Mouse (Mus musculus): ENCODE data around the gene Osbpl5.

Gene Osbpl5

DNA sequence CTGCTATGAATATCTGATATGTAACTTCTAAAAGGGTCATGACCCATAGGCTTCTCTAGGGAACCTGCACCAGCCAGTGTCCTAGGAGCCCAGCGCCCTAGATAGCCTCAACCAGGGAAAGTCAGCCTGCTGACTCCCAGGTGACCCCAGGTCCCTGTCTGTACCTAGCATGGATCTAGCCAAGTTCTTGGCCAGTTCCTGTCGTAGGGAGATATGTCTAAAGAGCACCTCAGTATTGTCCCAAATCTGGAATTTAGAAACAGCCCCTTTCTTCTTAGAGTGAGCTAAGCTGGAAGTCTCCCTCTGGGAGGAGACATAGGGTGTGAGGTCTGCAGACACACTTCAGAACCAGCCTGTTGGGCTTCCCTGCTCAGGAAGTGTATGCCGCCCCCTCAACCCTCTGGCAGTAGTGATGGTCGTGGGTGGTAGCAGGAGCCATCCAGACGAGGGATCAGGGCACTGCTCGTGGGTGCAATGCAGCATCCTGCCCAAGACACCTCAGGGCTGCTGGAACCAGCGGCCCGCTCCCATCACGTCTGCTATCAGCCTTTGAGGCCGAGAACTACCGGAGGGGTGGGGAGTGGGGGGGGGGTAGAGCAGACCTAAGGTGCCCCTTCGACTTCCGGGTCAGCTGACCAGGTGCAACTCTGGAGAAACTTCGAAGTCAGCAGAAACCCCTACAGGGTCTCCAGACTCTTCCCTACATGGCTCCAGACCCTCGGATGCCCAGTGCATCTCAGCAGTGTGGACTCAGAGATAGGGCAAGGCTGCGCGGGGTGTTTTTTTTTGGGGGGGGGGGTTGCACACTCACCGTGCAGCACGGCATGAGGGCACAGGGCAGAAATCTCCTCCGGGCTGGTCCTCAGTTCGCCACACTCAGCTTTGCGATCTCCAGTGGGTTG, at the start of gene Osbpl5:
Gene Osbpl5 (minus strand): TSS at position 861 of the 902 bp plus-strand sequence.
- DNase-seq (ENCODE audit: low spot score): no peak

DNA sequence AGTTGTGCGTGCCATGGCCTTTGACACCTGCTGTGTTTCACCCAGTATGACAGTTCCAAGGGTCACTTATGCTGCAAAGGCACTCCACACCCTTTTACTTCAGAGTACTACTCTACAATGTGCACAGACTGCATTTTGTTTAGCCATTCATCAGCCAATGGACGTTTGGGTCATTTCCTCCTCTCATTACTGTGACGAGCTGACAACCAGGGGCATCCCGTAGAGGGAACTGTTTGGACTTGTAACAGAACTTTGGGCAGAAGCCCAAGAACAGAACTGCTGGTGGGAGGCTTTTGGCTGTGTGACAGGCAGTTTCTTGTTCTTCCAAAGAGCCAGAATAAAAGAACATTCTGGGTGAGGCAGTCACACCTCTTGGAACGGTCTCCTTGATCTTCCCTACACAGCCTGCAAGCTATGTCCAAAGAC, 48.4 kb upstream of the Osbpl5 start:
- peak; percentile 24 for DNase-seq (ENCODE audit: low spot score)

DNA sequence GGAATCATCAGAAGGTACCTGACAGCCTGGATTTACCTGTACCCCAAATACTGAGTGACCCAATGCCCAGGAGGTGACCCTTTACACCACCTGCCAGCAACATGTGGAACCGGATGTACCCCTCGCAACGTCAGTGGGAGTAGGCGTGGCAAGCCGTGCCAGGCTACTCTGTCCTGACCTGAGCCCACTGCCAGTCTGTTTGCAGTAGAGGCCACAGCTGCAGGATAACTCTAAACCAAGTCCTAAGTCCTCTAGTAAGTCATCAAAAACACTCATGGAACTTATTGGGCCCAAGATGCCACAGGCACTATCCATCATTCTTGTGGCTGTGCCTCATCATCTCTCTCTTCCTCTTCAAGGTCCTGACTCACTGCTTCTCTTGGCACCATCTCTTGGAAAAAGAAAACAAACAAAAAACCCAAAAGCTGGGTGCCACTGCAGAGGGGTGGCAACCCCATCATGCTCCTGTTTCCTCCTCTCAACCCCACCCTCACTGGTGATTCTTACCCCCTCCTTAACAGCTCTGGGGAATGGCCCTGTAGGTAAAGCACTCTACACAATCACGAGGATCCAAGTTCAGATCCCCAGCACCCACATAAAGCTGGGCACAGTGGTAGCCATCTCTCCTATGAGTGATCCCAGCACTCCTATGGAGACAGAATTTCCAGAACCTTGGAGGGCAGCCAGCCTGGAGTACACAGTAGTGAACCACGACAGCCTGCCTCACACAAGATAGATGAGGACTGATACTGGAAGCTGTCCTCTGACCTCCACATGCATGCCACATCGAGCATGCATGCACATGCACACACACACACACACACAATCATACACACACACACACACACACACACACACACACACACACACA, 44.6 kb upstream of the Osbpl5 start:
- DNase-seq (ENCODE audit: low spot score): no peak

DNA sequence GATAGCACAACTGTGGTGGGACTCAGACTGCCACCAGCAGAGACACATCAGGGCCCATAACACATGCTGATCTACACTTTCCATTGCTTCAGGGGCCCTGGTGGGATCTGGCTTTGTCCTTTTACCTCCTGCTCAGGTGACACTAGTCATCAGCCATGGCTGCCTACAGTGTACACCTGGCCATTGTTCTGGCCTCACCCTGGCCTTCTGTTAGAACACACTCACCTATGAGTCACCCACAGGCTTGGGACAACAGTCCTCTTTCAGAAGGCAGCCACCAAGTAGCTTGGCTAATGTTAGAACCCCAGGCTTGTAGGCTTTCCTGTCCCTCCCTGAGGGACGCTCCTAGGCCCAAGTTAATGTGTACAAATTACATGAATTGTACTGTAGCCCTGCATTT, 44.0 kb upstream of the Osbpl5 start:
- no peak for DNase-seq (ENCODE audit: low spot score)

DNA sequence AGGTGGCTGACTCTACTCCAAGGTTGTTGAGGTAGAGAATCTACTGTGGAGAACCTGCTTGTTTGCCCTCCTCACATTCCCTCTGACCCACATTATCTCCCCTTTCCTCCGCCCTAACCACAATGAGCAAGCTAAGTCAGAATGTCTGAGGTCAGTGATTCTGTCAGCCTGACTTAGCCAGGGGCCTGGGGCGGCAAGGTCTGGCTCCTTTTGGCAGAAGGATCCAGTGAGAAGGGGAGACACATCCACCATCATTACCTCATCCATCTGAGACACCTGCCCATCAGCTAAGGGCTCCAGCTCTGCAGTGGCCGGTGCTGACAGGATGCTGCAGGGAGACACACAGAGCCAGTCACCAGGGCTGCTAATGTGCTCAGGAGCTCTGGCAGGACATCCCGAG, 42.0 kb upstream of the Osbpl5 start:
- DNase-seq (ENCODE audit: low spot score): no peak

DNA sequence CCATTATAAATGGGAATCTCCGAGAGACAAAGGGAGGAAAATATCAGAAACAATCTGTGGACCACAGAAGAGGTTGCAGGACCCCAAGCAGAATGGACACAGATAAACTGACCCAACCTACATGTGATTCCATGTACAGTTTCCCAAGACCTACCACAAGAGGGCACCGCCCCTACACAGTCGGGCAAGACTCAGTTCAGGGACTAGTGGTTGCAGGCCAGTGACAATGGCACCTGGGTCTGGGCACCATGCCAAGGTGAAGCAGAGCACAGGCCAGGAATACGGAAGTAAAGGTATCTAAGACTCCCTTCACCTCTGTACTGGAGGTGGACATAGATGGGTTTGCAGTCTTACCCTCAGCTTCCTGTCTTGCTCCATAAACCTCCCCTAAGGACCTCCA, 36.3 kb upstream of the Osbpl5 start:
- DNase-seq (ENCODE audit: low spot score): peak; percentile 85

DNA sequence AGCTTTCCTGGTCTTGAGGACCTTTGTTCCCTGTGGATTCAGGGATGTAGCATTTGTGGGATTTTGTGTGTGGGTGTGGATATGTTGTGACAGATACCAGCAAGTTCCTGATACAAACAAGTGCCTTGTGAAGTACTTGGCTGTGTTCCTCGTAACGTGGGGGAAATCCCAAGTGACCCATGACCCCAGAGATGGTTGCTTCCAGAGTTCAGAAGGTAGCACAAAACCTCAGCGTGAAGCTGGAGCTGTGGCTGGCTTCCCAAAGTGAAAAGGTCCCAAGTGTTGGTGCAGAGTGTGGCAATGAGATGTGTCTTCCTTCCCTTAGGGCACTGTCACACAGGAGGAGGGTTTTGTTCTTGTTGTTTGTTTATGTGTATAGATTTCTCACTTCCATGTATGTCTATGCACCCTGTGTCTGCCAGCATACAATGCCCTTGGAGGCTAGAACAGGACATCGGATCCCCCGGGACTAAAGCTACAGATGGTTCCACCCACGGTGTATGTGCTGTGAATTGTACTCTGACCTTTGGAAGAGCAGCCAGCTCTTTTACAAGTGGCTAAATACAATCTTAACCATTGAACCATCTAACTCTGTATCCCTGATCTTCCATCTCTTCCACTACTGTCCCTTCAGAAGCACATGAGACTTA, 35.7 kb upstream of the Osbpl5 start:
- no peak for DNase-seq (ENCODE audit: low spot score)

DNA sequence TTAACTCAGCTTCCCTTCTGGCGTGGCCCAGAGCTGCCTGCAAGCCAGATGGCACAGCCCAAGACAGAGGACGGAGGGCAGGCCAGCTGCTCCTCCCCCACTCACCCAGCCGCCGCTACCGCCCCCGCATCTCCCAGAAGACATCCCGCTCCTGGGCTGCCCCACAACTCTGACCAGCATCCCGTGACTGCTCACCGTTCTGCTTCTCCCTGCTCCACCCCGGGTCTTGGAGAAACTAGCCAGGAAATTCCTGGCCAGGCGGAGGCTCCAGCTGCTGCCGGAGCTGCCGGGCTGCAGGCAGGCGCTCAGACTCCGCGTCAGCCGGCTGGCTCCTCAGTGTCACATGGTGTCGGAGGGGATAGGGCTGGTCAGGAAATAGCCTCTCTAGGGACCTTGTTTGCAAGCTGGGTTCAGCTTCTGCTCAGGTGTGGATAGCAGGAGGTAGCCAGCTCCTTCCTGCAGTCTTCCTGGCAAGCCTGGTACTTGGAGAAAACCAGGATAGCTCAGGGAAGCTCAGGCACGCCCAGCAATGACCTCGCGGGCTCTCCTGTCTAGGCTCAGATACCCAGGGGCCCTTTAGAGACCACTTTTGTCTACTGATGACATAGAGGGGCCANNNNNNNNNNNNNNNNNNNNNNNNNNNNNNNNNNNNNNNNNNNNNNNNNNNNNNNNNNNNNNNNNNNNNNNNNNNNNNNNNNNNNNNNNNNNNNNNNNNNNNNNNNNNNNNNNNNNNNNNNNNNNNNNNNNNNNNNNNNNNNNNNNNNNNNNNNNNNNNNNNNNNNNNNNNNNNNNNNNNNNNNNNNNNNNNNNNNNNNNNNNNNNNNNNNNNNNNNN, 27.4 kb upstream of the Osbpl5 start, which contains the start of gene Mrgpre:
Gene Mrgpre (minus strand): TSS at position 505 of the 834 bp plus-strand sequence.
- DNase-seq (ENCODE audit: low spot score): peak; percentile 78

DNA sequence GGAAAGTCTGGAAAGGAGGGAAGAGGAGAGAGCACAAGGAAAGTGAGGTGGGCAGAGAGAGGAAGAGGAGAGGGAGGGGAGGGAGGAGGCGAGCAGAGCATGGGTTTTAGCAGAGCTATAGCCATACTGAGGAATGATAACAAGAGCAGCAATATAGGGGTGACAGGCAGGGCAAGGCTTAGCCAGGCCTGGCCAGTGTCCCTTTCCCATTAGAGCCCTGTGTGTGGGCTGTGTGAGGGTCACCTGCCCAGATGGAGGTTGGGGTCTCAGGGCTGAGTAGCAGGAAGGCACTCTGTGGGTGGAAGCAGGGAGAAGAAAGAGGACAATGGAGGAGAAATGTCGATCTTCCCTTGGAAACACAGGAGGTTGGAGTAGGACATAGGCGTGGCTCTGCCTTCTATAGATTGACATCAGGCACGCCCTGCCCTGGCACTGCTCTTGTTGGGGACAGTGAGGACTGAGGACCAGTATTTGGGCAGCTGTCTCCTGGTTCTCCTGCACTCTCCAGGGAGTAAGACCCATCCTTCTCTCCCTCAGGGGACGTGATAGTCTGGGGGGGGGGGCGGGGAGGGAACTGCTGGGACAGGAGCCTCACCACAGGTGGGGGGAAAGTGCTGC, 26.7 kb upstream of the Osbpl5 start:
- no peak for DNase-seq (ENCODE audit: low spot score)

DNA sequence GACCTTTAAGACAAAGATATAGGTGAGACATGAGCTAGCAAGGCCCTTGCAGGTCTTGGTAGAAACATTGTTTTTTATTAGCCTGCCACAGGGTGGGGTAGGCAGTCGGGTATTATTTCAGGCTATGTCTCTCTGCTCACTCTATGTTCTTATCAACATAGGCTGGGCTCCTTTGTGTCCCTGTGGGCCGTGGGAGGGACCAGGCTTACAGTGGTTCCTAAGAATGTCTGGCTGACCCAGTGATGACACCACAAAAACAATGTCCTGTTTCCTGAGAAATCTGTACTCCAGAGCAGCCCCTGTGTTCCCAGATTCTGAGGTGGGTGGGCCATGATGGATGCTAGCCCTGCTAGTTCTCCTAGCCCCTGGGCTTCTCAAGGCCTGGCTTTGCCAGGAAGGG, 20.6 kb upstream of the Osbpl5 start:
- no peak for DNase-seq (ENCODE audit: low spot score)

DNA sequence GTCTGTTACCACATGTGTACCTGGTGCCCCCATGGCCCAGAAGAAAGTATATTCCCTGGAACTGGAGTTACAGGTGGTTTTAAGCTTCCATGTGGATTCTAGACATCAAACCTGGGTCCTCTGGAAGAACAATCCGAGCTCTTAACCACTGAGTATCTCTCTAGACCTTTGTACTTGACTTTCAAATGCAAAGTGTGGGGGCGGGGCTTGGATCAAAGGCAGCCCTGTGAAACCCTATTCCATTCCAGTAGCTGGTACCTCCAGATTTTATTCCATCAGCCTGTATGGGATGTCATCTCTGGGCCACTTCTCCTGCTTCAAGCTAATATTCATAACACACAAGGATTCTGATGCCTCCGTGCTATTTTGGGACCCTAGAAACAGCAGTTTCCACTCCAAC, 19.4 kb upstream of the Osbpl5 start:
- no peak for DNase-seq (ENCODE audit: low spot score)

DNA sequence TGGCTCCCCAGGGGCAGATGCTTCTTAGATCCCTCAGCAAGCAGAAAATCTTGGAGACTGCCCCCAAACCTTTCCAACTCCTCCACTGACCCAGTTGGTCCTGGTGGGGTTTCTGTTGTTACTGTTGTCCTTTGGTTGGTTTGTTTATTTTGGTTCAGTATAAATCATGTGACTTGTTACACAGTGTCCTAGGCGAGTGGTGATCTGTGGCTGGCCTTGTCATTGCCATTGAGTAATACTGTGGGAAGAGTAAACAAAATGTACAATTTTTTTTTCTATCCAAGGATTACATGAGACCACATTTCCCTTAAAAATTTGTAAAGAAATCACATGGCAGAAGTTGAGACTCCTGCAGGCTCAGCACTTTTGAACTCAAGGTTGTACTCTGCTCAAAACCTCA, 12.7 kb upstream of the Osbpl5 start:
- DNase-seq (ENCODE audit: low spot score): no peak

DNA sequence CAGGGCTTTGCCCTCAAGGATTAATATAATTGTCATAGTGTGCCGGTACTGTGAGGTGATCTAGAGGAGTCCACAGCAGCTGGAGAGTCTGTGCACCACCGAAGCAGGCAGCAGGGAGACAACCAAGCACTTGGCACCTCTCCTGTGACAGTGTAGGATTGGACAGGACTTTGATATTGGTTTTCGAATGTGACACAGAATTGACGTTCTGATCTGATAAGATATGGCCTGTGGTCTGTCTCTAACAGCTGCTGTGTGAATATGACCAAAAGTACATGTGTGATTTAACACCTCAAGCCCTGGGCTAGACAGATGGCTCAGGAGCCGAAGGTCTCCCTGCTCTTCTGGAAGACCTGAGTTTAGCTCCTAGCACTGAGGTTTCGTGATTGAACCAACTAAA, 11.5 kb upstream of the Osbpl5 start:
- DNase-seq (ENCODE audit: low spot score): no peak

DNA sequence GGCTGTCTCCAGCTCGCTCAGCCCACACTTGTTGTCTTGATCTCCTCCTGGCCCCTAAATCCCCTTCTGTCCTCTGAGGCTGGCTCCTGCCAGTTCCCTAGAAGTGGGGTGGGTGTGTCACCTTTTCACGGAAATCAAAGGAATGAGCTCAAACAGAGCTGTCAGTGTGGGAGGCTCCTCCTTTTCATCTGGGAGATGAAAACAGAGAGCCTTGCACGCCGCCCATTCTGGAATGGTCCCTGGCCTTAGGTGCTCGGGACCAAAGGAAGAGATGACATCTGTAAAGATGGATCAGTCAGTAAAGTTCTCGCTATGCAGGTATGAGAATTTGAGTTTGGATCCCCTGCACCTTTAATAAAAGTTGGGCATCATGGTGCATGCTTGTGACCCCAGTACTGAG, 10.1 kb upstream of the Osbpl5 start, which contains the start of gene Mrgprg:
Gene Mrgprg (minus strand): TSS at position 101 of the 400 bp plus-strand sequence.
- DNase-seq (ENCODE audit: low spot score): no peak

DNA sequence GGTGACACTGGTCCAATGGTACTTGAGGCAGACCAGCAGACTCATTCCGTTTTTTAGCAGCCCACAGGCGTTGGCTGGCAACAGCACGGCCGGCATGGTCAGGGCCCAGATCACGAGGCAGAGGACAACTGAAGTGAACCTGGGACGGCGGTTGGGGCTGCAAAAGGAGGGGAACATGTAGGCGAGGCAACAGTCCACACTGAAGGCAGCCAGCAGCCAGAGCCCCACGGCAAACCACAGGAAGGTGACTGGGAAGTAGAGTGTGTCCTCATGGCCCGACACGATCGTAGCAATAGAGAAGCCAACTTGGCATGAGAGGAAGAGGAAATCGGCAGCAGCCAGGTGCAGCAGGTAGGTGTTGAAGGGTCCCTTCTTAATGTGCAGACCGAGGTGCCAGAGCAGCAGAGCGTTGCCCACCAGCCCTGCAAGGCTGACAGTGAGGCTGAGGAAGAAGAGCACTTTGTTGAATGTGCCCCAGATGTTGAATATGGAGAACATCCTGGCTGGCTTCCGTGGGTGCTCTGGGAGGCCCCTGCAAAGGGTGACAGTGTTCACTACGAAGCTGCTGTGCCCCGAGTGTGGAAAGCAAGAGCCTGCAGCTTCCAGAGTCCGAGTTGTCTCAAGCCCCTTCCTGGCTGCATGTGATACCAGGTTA, 8.2 kb upstream of the Osbpl5 start:
- DNase-seq (ENCODE audit: low spot score): no peak

DNA sequence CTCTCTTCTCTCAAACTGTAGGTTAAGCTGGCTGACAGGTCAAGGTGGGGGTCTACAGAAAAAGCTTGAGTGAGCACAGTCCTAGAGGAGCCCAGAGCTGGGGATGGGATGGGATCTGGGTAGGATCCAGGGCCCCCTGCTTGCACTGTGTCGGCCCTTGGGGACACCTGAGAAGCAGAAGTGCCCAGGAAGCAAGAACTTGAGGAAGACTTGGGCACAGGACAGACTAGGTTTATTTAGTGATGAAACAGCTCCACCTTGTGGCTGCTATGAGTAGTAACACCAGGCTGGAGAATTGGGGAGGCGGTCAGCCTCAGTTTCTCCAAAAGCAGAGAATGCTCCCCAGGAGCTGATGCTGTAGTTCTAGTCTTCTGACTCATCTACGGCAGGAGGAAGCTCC, 7.0 kb upstream of the Osbpl5 start:
- no peak for DNase-seq (ENCODE audit: low spot score)

DNA sequence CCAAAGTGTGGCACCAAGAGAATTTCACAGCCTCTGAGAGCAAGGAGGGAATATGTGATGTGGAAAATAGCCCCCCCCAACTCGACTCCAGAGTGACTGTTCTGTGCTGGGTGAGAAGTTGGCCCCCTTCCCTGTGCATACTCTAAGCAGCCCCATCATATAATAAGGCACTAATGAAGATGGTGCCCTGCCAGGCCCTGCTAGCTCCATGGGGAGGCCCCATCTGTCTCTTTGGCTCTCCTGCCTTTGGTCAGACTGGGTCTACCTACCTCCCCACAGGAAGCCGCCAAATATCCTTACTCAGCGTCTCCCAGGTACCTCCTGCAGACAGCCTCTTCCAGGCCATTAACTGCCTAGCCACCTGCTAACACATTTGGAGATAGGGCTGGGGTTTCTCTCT, 2.2 kb upstream of the Osbpl5 start:
- DNase-seq (ENCODE audit: low spot score): no peak

DNA sequence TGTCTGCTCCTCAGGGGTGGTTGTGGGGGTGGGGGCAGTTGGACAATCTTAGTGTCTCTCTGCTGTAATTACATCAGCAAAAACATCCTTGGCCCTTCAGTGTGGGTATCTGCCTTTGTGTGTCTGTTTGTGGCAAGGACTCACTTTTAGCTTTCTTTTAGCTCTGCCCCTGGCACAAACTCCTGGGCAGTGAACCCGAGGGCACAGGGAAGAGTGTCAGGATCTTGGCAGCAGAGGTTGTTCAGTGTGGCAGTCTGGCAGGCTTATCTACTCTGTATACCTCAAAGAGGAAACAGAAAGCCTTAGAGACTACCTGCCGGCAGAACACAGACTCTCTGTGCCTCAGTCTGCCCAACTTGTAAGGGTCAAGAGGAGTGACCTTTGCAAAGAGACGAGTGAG, 911 bp upstream of the Osbpl5 start:
- no peak for DNase-seq (ENCODE audit: low spot score)

DNA sequence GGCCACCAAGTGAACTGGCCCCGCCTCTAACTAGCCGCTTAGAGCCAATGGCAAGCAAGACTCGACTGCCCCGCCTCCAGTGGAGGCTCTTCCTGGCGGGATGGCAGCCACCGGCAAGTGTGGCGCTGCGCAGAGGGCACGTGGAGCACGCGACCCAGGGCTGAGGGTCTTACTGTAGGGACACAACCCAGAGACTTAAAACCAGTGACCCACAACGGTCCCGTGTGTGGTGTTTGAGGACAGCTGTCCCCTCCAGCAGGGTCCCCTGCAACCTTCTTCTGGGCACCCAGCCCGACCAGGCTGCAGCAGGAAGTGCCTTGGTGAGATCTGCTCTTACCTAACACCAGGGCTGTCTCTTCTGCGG, 224 bp upstream of the Osbpl5 start:
- peak; percentile 84 for DNase-seq (ENCODE audit: low spot score)

DNA sequence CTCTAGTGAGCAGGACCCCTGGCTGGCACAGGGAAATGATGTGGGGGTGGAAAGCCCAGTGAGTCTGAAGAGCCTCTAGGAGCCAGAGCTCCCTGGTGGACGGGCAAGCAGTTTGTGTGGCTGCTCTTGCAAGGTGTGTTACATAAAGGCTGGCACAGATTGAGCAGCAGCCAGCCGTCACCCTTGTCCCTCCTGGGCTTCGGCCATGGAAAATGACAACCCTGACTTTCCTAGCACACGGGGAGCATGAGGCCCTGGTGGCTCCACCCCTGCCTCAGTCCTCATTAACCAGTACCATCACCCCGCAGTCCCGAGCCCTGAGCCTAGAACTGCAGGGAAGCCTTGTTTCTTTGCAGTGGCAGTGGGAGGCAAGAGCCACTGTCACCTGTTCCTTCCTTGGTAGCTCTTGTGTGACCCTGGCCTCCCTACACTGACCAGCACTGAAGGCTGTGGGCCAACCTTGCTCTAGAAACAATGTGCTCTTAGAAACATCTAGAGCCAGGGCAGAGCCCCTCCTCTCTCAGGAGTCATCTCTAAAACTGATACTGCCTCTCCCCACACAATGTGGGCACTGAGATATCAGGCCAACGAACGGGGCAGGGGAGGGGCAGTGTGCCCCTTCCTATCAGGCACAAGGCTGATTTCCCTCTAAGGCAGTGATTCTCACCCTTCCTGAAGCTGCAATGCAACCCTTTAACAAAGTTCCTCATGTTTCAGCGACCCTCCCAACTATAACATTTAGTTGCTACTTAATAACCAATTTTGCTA, 1.2 kb downstream of the Osbpl5 start:
- DNase-seq (ENCODE audit: low spot score): no peak
